Mouse (Mus musculus): ENCODE results near the gene Dnajc6.

The Dnajc6 gene

DNA sequence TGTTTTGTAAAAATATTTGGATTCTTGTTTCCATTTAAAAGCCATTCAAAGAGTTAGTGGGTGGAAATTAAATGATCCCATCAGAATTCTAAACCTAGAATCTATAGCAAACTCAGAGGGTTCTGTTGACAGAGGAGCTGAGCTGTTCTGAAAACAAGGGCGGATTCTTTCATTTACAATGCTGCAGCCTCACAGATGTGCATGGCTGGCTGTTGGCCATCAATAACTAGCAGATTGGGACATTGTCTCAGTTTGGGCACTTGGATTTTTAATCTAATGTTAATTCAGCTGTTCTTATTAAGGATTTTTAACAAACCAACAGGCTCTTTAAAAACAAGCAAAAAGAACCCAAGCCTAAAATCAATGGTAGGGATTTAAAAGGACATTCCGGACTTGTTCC, 75.7 kb downstream of the Dnajc6 start:
- DNase-seq, result no peak

DNA sequence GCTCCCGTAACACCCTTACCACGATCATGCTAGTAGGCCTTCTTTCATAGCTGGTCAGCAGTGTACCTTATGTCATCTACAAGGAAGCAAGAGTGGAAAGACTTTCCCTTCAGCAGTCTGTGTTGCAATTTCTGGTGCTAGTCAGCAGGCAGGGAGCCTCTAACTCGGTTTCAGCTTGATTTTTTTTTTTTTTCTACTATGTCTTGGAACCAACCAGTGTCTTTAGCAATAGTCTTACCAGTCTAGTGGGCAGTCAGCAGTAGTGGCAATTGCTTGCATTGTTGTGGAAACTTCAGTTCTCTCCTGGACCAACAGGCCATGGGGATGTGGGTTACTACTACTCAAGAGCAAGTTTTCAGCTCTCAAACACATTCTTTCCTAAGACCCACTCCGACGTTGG, 78.9 kb downstream of the Dnajc6 start:
- no peak for DNase-seq

DNA sequence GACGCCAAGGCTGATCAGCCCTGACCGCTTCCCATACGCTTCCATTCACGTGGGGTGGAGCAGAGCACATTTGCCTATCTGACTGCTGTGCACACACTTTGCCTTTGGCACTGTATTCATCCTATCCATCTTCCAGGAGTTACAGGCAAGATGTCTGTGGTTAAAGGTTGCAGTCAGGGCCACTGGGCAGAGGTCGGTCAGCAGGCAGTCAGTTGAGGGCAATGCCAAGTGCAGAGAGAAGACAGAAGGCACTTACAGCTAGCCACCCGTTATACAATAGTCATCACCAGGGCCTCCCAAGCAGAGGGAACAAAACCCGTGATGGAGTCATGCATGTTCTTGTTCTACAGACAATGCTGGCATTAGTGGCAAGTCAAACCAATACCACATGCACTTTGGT, 82.3 kb downstream of the Dnajc6 start:
- DNase-seq, result no peak

GRCm38 (mm10) chr4:101579517-101579916, 83.1 kb downstream of the Dnajc6 start:
- no peak for DNase-seq

DNA sequence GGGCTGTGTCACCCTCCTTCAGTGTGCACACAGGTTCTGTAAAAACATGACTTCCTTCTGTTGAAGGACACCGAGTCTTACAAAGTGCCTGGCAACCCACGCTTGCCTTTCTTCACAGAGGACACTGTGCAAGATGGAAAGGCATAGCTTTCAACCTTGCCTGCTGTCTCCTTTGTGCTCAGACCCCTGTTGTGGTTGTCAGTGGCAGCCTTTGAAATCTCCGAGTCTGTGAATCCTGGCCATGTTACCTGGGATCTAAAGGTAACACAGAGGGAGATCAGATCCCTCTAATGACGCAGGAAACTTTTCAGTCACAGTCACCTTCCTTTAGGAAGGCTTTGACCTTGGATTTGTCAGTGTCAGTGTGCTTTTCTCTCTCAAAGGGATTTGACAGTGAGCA, 84.7 kb downstream of the Dnajc6 start:
- DNase-seq, result no peak

- DNase-seq, result no peak
Observed at GRCm38 (mm10) chr4:101582882-101583281, 86.4 kb downstream of the Dnajc6 start.

DNA sequence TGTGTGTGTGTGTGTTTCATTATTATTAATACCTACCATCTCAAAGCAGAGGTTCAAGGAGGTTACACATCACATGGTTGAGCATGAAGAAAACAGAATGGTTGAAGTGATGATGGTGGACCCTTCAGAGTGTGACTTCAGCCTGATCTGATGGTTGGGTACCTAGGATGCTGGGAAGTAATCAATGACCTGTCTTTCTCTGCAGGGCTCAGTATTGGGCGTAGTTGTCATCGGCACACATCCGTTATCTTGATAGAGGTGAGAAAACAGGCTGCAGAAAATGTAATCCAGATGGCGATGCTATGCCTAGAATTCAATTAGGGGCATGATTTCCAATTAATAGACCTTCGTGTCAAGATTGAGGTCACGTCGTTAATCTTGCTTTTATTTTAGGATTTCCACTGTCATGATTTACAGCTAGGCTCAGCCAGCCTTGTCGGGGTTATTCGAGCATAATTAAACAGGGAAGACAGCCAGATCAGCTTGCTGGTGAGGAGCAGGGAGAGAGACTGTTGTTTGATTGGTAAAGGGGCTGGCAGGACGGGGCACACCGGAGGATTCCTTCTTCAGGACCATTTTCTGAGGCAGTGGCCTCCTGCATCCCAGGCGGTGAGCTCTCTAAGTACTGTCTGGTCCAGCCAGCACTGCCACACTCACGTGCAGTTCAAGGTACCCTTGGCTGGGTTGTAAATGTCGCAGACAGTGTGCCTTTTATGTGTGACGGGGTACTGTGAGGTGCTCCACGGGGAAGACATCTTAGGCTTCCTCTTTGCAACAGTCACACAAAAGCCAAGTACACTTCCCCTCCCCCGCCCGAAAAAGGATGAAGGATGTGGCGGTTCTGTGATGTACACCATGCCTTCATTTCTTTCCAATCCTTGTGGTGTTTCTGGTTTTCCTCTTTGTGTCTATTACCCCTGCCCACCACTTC, 88.3 kb downstream of the Dnajc6 start:
- no peak for DNase-seq

- DNase-seq, result no peak
Observed at GRCm38 (mm10) chr4:101585455-101586184, 89.2 kb downstream of the Dnajc6 start.

DNA sequence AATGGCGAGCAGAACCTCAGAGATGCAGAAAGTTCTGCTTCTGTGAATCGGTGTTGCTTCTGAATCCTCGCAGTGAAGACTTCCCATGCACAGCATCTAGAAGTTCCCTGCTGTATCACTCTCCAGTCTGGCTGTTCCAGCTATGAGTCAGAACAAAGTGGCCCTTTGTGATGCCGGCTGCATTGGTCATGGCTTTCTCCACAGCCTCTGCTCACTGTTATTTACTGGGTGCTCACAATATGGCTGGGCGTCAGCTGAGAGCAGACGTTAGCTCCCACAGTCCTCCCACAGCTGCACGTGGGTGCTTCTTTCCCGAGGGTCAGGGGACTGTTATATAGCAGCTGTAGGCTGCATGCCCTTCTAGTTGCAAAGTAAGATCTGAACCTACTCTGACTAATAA, 92.5 kb downstream of the Dnajc6 start:
- no peak for DNase-seq

- no peak for DNase-seq
Observed at GRCm38 (mm10) chr4:101589771-101590170, 93.3 kb downstream of the Dnajc6 start.

- DNase-seq, result no peak
Observed at GRCm38 (mm10) chr4:101591400-101591799, 95.0 kb downstream of the Dnajc6 start.

DNA sequence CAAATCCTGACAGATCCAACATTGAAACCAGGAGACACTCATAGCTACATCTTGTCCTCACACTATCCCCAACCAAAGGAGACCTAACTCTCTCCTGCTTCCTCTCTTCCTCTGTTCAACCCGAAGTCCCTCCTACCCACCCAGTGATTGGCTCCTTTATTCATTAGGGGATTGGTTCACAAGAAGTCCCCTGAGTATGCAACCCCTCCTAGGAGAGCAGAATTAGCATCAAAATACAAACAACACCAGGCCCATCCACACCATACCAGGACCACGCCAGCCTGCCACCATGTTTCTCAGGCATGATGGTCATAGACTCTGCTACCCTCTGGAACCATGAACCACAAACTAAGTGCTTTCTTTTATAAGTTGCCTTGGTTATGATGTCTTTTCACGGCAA, 96.0 kb downstream of the Dnajc6 start:
- DNase-seq, result no peak

GRCm38 (mm10) chr4:101601758-101602157, 105.3 kb downstream of the Dnajc6 start:
- no peak for DNase-seq

GRCm38 (mm10) chr4:101603635-101604034, 107.2 kb downstream of the Dnajc6 start:
- no peak for DNase-seq

DNA sequence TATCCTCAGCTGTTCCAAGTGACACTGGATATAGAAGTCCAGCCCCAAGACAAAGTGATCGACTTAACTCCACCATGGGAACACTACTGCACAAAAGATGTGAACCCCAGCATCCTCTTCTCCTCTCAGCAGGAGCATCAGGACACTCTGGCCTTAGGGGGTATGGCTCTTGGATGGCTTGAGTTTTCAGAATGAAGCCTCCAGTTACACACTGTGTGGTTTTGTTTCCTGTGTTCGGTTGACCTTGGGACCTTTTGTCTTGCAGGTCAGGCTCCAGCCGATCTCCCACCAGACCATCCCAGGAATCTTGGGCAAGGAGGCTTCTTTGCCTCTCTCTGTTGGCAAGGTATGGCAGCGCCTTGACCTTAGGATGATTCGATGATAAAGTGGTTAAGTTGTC, 120.1 kb downstream of the Dnajc6 start:
- no peak for DNase-seq

GRCm38 (mm10) chr4:101617742-101618141, 121.3 kb downstream of the Dnajc6 start:
- no peak for DNase-seq

- no peak for DNase-seq
Observed at GRCm38 (mm10) chr4:101620206-101620605, 123.8 kb downstream of the Dnajc6 start.

GRCm38 (mm10) chr4:101621241-101621640, 124.8 kb downstream of the Dnajc6 start:
- DNase-seq, result no peak

GRCm38 (mm10) chr4:101625278-101625677, 128.8 kb downstream of the Dnajc6 start:
- DNase-seq, result no peak

DNA sequence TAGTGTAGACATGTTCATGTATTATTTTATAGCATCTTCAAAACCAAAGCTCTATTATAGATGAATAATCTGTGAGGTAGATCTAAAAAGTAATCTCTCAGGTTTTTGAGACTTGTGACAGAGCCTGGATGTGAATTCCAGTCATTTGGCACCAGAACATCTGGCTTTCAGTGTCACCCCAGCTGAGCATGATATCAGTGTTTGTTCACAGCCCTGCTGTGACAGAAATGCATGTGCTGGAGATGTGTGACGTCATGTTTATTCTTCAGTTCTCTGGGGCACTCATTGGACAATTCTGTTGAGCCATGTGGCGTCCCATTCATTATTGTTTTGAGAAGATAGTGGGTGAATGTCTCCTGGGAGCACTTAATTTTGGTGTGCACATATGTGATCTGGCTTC, 139.1 kb downstream of the Dnajc6 start:
- no peak for DNase-seq

DNA sequence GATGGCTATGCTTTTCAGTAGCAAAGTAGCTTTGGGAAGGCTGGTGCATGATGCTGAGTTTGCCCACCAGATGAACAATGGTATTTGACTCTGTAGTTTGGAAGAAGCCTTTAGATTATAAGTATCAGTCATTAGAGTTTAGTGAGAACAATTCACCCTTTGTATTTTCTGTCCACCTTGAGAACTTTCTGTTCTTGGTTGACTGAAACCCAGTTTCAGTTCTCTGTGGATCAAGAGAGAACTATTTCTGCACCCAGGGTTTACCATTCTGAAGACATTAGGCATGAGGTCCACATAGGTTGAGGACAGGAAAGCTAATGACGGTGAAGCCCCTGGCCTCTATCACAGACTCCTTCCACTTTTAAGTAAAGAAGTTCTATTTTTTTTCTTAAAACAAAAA, 141.0 kb downstream of the Dnajc6 start:
- DNase-seq, result no peak

DNA sequence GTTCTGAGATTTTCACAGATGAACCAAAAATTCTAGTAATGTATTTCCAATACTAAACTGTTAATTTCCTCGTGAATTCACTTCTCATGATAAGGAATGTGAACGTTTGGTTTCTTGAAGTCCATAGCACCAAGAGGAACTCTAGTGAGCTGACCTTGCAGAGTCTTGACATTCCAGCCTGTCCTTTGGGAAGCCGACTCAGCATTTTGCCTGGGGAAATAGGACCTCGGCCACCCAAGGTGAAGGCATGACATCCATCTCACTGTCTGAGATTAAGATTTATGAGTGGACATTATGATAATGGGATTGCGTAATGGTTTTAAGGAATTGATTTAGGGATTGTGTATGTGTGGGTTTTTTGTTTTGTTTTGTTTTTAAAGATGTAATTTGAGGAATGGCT, 144.2 kb downstream of the Dnajc6 start:
- DNase-seq, result no peak

DNA sequence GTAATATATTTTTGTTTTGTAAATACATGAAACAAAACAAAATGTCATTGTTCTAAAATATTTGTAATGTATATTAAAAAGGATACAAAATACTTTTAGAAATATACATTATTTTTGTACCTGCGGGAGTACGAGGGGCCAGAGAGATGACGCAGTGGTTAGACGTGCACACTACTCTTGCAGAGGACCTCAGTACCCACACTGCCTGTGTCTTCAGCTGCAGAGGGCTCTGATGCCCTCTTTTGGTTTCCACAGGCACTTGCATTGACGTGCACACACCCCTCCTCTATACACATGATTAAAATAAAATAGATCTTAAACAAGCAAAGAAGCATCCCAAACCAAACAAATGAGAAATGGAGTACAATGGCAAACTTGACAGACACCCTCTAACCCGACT, 146.3 kb downstream of the Dnajc6 start:
- DNase-seq, result no peak

- DNase-seq, result no peak
Observed at GRCm38 (mm10) chr4:101643216-101643615, 146.8 kb downstream of the Dnajc6 start.

Data from right cerebral cortex, postnatal 25 days (tissue).